Mouse (Mus musculus): Measurements from ENCODE around the gene Tacr2. TPM values are rescaled to one million over a fixed set of nuclear protein-coding genes. Genes with fewer than 3 reads are reported as not detected.

The Tacr2 gene
- polyA plus RNA-seq, 1 experiment from 2014 or later, result 0.98 TPM

DNA sequence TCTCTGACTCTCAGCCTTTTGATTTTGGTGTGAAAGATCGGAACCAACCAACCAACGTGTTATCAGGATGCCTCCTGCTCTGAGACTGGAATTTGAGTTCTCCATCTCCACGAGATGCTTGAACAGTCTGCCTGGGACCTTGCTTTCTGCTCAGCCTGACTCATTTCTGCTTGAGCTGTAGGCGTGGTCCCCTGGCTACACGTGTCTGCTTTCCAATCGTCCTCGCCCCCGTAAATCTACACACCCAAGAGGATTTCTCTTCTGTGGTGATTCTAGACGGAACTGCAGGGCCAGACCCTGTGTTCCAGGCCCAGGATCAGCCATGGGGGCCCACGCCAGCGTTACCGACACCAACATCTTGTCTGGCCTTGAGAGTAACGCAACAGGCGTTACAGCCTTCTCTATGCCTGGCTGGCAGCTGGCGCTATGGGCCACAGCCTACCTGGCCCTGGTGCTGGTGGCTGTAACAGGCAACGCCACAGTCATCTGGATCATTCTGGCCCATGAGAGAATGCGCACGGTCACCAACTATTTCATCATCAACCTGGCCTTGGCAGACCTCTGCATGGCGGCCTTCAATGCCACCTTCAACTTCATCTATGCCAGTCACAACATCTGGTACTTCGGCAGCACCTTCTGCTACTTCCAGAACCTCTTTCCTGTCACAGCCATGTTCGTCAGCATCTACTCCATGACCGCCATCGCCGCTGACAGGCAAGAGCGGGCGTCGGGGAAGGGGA lies 428 bp downstream of the Tacr2 start:
- no peak overlapping the region for H3K9ac ChIP-seq (ENCODE audit: low read depth, low read length)
- H3K4me1 ChIP-seq (ENCODE audit: control insufficient read depth, insufficient read depth, low read length), result 0 out of 2 replicates have a peak, but pooled peaks cover 5% of the 10 kb centered on the region
- WGBS, result 83% methylated on average over 27 of the region's 27 CpGs
- H3K36me3 ChIP-seq (ENCODE audit: control insufficient read depth, insufficient read depth, low read length), result no peaks in the 10 kb centered on the region
- H3K27me3 ChIP-seq (replicated peaks; ENCODE audit: control insufficient read depth, insufficient read depth, low read length), result no peaks in the 10 kb centered on the region
- no peak overlapping the region for H3K4me3 ChIP-seq (ENCODE audit: low read length)
- H3K27ac ChIP-seq (ENCODE audit: low read length), result no peak overlapping the region
- no peaks in the 10 kb centered on the region for H3K9me3 ChIP-seq (ENCODE audit: control insufficient read depth, low read length)
- no peak overlapping the region for H3K4me2 ChIP-seq (ENCODE audit: low read depth, low read length)
- no peak for ATAC-seq

GRCm38 (mm10) chr10:62258298-62258697 lies 6.1 kb downstream of the Tacr2 start:
- no peaks in the 10 kb centered on the region for H3K27me3 ChIP-seq (replicated peaks; ENCODE audit: control insufficient read depth, insufficient read depth, low read length)
- H3K4me2 ChIP-seq (ENCODE audit: low read depth, low read length), result no peak overlapping the region
- no peaks in the 10 kb centered on the region for H3K36me3 ChIP-seq (ENCODE audit: control insufficient read depth, insufficient read depth, low read length)
- H3K4me1 ChIP-seq (ENCODE audit: control insufficient read depth, insufficient read depth, low read length), result no peaks in the 10 kb centered on the region
- no peak overlapping the region for H3K9ac ChIP-seq (ENCODE audit: low read depth, low read length)
- no peak for ATAC-seq
- H3K27ac ChIP-seq (ENCODE audit: low read length), result no peak overlapping the region
- H3K9me3 ChIP-seq (ENCODE audit: control insufficient read depth, low read length), result no peaks in the 10 kb centered on the region
- H3K4me3 ChIP-seq (ENCODE audit: low read length), result no peak overlapping the region
- WGBS, result 83% methylated on average over 5 of the region's 5 CpGs

- WGBS, result 14% methylated on average over 18 of the region's 18 CpGs
- no peaks in the 10 kb centered on the region for H3K9me3 ChIP-seq (ENCODE audit: control insufficient read depth, low read length)
- no peak overlapping the region for H3K9ac ChIP-seq (ENCODE audit: low read depth, low read length)
- no peak overlapping the region for H3K4me2 ChIP-seq (ENCODE audit: low read depth, low read length)
- no peak overlapping the region for H3K4me3 ChIP-seq (ENCODE audit: low read length)
- no peaks in the 10 kb centered on the region for H3K36me3 ChIP-seq (ENCODE audit: control insufficient read depth, insufficient read depth, low read length)
- H3K27ac ChIP-seq (ENCODE audit: low read length), result no peak overlapping the region
- no peaks in the 10 kb centered on the region for H3K4me1 ChIP-seq (ENCODE audit: control insufficient read depth, insufficient read depth, low read length)
- H3K27me3 ChIP-seq (replicated peaks; ENCODE audit: control insufficient read depth, insufficient read depth, low read length), result no peaks in the 10 kb centered on the region
- ATAC-seq, result peak; percentile 75
Measured at GRCm38 (mm10) chr10:62261115-62261886, 9.1 kb downstream of the Tacr2 start.

DNA sequence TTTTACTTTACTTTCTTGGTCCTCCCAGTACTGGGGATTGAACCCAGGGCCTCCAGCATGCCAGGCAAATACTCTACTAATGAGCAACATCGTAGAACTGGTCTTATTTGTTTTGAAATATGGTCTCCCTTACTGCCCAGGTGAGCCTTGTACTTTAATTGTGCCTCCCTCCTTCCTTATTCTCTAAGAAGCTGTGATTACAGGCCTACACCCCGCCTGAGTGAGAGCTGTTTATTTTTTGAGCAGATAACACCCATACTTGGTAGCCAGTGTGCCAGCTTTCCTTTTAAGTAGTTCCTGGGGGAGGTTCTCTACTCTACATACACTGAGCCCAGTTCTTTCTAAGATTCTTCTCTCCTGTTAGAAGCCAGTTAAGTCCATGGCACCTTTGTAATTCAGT lies 12.1 kb downstream of the Tacr2 start:
- Histone ChIP-seq H3K27me3 (replicated peaks; ENCODE audit: control insufficient read depth, insufficient read depth, low read length) (no peaks in the 10 kb centered on the region), H3K4me2 (ENCODE audit: low read depth, low read length) (no peak overlapping the region), H3K36me3 (ENCODE audit: control insufficient read depth, insufficient read depth, low read length) (no peaks in the 10 kb centered on the region), H3K27ac (ENCODE audit: low read length) (no peak overlapping the region), H3K9me3 (ENCODE audit: control insufficient read depth, low read length) (no peaks in the 10 kb centered on the region), H3K4me3 (ENCODE audit: low read length) (no peak overlapping the region), H3K4me1 (ENCODE audit: control insufficient read depth, insufficient read depth, low read length) (no peaks in the 10 kb centered on the region), H3K9ac (ENCODE audit: low read depth, low read length) (no peak overlapping the region)
- WGBS, result 30% methylated on average over 2 of the region's 2 CpGs
- ATAC-seq, result no peak

DNA sequence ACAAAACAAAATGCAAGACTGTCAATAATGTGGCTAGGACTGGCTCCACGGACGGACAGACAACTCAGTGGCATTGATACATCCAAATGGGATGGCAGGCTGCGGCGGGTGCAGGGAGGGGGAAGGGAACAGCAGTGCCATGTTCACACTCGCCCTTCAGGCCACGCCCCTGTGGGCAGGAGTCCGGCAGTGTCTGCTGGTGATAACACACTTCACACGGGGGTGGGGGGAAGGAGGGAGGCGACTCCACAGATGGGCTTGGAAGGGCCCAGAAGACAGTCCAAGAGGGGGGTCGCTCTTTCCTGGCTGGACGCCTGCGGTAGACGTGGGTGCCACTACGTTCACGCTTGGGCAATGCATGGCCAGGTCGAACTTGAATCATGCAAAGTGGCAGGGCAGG lies 17.0 kb downstream of the Tacr2 start:
- H3K9me3 ChIP-seq (ENCODE audit: control insufficient read depth, low read length), result no peaks in the 10 kb centered on the region
- 76% methylated on average over 16 of the region's 16 CpGs for WGBS
- no peak overlapping the region for H3K9ac ChIP-seq (ENCODE audit: low read depth, low read length)
- no peak overlapping the region for H3K4me2 ChIP-seq (ENCODE audit: low read depth, low read length)
- no peak overlapping the region for H3K4me3 ChIP-seq (ENCODE audit: low read length)
- 0 out of 2 replicates have a peak, but pooled peaks cover 5% of the 10 kb centered on the region for H3K36me3 ChIP-seq (ENCODE audit: control insufficient read depth, insufficient read depth, low read length)
- no peaks in the 10 kb centered on the region for H3K27me3 ChIP-seq (replicated peaks; ENCODE audit: control insufficient read depth, insufficient read depth, low read length)
- H3K4me1 ChIP-seq (ENCODE audit: control insufficient read depth, insufficient read depth, low read length), result no peaks in the 10 kb centered on the region
- no peak overlapping the region for H3K27ac ChIP-seq (ENCODE audit: low read length)
- ATAC-seq, result no peak

DNA sequence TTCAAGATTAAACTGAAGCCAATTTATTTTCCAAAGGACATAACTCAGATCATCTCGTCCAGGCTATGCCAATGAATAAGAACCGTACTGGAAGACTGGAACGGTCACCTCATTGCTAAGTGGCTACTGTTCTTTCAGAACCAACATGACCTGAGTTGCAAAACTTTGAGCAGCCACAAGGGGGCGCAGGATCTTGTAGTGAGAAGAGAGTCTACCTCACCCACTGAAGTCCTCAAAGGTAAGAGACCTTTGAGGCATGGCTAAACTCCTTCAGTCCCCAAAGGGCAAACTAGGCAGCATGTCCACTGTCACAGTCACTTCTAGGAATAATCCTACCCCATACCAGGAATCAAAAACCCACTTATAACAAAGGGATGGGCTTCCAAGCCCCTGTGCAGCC lies 23.0 kb downstream of the Tacr2 start:
- Histone ChIP-seq H3K4me1 (ENCODE audit: control insufficient read depth, insufficient read depth, low read length) (no peaks in the 10 kb centered on the region), H3K9me3 (ENCODE audit: control insufficient read depth, low read length) (no peaks in the 10 kb centered on the region), H3K36me3 (ENCODE audit: control insufficient read depth, insufficient read depth, low read length) (peaks cover 7% of the 10 kb centered on the region; the same call in 1 of the 2 replicates), H3K27ac (ENCODE audit: low read length) (no peak overlapping the region), H3K27me3 (replicated peaks; ENCODE audit: control insufficient read depth, insufficient read depth, low read length) (no peaks in the 10 kb centered on the region), H3K9ac (ENCODE audit: low read depth, low read length) (no peak overlapping the region), H3K4me3 (ENCODE audit: low read length) (no peak overlapping the region), H3K4me2 (ENCODE audit: low read depth, low read length) (no peak overlapping the region)
- no peak for ATAC-seq
- WGBS, result 37% methylated on average over 4 of the region's 4 CpGs

DNA sequence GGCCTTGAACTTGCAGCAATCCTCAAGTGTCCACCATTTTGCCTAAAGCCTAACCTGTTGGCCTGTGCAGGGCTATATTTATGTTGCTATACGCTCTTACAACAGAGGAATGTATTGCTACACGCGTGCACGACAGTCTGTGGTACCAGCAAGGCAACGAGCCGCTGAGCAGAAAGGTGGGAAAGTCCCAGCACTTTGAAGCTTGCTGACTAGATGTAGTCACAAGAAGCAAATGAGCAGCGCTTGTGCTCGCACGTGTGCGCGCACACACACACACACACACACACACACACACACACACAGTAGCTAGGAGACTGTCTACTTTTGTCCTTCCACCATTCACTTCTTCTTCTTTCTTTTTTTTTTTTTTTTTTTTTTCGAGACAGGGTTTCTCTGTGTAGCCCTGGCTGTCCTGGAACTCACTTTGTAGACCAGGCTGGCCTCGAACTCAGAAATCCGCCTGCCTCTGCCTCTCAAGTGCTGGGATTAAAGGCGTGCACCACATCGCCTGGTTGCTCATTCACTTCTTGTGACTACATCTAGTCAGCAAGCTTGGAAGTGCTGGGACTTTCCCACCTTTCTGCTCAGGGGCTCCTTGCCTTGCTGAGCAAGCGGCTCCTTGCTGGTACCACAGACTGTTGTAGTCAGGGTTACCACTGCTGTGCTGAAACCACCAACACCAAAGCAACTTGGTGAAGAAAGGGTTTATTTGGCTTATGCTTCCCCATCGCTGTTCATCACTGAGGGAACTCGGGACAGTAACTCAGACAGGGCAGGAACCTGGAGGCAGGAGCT lies 25.5 kb downstream of the Tacr2 start:
- no peak overlapping the region for H3K27ac ChIP-seq (ENCODE audit: low read length)
- WGBS, result 95% methylated on average over 18 of the region's 19 CpGs
- peaks cover 11% of the 10 kb centered on the region for H3K36me3 ChIP-seq (ENCODE audit: control insufficient read depth, insufficient read depth, low read length)

DNA sequence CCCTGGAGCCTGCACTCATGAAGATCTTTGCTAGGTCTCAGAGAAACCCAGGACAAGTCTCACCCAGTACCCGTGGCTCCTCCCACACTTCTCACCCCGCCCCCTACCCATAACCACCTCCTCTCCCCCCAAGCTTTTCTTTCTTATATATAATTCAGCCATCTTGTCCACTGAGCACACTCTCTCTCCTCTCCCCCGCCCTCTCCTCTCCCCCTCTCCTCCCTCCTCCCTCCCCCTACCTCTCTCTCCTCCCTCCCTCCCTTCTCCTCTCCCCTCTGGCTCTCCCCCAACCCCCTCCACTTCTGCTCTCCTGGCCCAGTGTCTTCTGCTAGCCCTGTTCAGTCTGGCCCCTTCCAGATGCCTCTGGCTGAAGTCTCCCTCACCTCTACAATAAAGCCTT lies 26.8 kb downstream of the Tacr2 start:
- Histone ChIP-seq H3K9ac (ENCODE audit: low read depth, low read length) (no peak overlapping the region), H3K27ac (ENCODE audit: low read length) (no peak overlapping the region), H3K4me1 (ENCODE audit: control insufficient read depth, insufficient read depth, low read length) (no peaks in the 10 kb centered on the region), H3K36me3 (ENCODE audit: control insufficient read depth, insufficient read depth, low read length) (peaks cover 11% of the 10 kb centered on the region), H3K4me3 (ENCODE audit: low read length) (no peak overlapping the region), H3K9me3 (ENCODE audit: control insufficient read depth, low read length) (no peaks in the 10 kb centered on the region), H3K4me2 (ENCODE audit: low read depth, low read length) (no peak overlapping the region), H3K27me3 (replicated peaks; ENCODE audit: control insufficient read depth, insufficient read depth, low read length) (no peaks in the 10 kb centered on the region)
- ATAC-seq, result no peak
- WGBS, result 70% methylated on average over 3 of the region's 3 CpGs

More for the DNA sequence above, 25.5 kb downstream of the Tacr2 start:
- no peak overlapping the region for H3K4me3 ChIP-seq (ENCODE audit: low read length)
- H3K9ac ChIP-seq (ENCODE audit: low read depth, low read length), result no peak overlapping the region
- H3K4me1 ChIP-seq (ENCODE audit: control insufficient read depth, insufficient read depth, low read length), result no peaks in the 10 kb centered on the region
- H3K27me3 ChIP-seq (replicated peaks; ENCODE audit: control insufficient read depth, insufficient read depth, low read length), result no peaks in the 10 kb centered on the region
- no peak overlapping the region for H3K4me2 ChIP-seq (ENCODE audit: low read depth, low read length)
- no peak for ATAC-seq
- no peaks in the 10 kb centered on the region for H3K9me3 ChIP-seq (ENCODE audit: control insufficient read depth, low read length)

DNA sequence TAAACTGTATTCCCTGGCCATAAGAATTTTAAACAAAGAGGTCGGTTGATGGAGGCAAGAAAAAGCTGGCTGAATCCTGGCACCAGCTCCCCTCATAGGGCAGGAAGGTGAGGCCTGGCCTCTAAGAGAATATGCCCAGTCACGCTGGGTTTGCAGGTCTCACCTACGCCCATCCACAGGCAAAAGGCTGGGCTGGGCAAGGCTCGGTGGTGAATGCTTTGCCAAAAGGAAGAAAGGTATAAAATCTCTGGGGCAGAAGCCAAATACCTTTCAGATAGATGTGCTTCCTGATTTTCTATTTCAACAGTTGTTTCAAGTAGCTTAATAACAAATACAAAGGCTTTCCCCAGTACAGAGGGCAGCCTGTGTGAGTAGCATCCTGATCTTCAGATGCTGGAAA lies 27.4 kb downstream of the Tacr2 start:
- Histone ChIP-seq H3K9me3 (ENCODE audit: control insufficient read depth, low read length) (no peaks in the 10 kb centered on the region), H3K4me1 (ENCODE audit: control insufficient read depth, insufficient read depth, low read length) (no peaks in the 10 kb centered on the region), H3K4me2 (ENCODE audit: low read depth, low read length) (no peak overlapping the region), H3K27ac (ENCODE audit: low read length) (no peak overlapping the region), H3K27me3 (replicated peaks; ENCODE audit: control insufficient read depth, insufficient read depth, low read length) (no peaks in the 10 kb centered on the region), H3K36me3 (ENCODE audit: control insufficient read depth, insufficient read depth, low read length) (peaks cover 6% of the 10 kb centered on the region; the same call in 1 of the 2 replicates), H3K9ac (ENCODE audit: low read depth, low read length) (no peak overlapping the region), H3K4me3 (ENCODE audit: low read length) (no peak overlapping the region)
- WGBS, result 63% methylated on average over 4 of the region's 4 CpGs
- no peak for ATAC-seq
